Mouse (Mus musculus): ENCODE measurements at regions not wholly inside any gene's neighbourhood (a gene's known extent, or its start where the extent isn't known, plus 50 kb on each side); places are given as distances from the start of the nearest gene placed in this dataset.

- TF ChIP-seq CTCF (IDR thresholded peaks at IDR 0.05; ENCODE audit: borderline replicate concordance, control insufficient read depth, extremely low read depth, insufficient read depth, low read length, poor library complexity) (no peak), POLR2A (IDR thresholded peaks at IDR 0.05; ENCODE audit: control insufficient read depth, extremely low read depth, insufficient read depth, low read length, poor library complexity) (no peak)
These were observed 181.5 kb upstream of the Gm11096 start for GRCm38 (mm10) chr17:81260036-81260435.

Data from thymus, adult 2 months (tissue).